Mouse (Mus musculus) MEL (cell line): ENCODE results near the gene Evi2b.
A peak's percentile ranks its signal among the peaks of the same experiment; 100 is the strongest.

Experiments
- CHD1 ChIP-seq: IDR thresholded peaks from 2 replicates; pipeline ENCODE4 v1.6.1; 2012; ENCODE audit warnings: low read depth, mild to moderate bottlenecking, inconsistent platforms, low read length, improper control_type of control experiment
- CTCF ChIP-seq, 3 experiments: IDR thresholded peaks in 2 of 3; conservative IDR thresholded peaks in 1 of 3; 2 replicates each; pipeline ENCODE4 v1.5.1; 2011 to 2012; ENCODE audit warnings: low read length in 3 of 3, low read depth in 2 of 3, mild to moderate bottlenecking in 2 of 3, improper control_type of control experiment in 1 of 3, inconsistent platforms in 1 of 3, mixed read lengths in 1 of 3, moderate library complexity in 1 of 3; ENCODE audit not compliant: control insufficient read depth in 1 of 3, insufficient read depth in 1 of 3, poor library complexity in 1 of 3, severe bottlenecking in 1 of 3
- EP300 ChIP-seq, 2 experiments: IDR thresholded peaks; 2 replicates each; pipeline ENCODE4 v1.6.1; 2011; ENCODE audit warnings: improper control_type of control experiment in 2 of 2, low read length in 2 of 2, low read depth in 1 of 2, mild to moderate bottlenecking in 1 of 2
- MAX ChIP-seq: IDR thresholded peaks from 2 replicates; pipeline ENCODE4 v1.6.1; 2011; ENCODE audit warnings: low read length, improper control_type of control experiment
- MAZ ChIP-seq: IDR thresholded peaks from 2 replicates; pipeline ENCODE4 v1.6.1; 2012; ENCODE audit warnings: low read depth, mild to moderate bottlenecking, inconsistent platforms, low read length, improper control_type of control experiment
- MEF2A ChIP-seq: IDR thresholded peaks from 2 replicates; pipeline ENCODE4 v1.6.1; 2014; ENCODE audit warnings: low read depth, mild to moderate bottlenecking, inconsistent platforms, low read length, improper control_type of control experiment; ENCODE audit not compliant: poor library complexity, insufficient replicate concordance, severe bottlenecking; ENCODE audit errors: extremely low read depth
- NELFE ChIP-seq: IDR thresholded peaks from 2 replicates; pipeline ENCODE4 v1.6.1; 2011; ENCODE audit warnings: low read depth, low read length, improper control_type of control experiment
- POLR2A ChIP-seq, 2 experiments: IDR thresholded peaks; 2 replicates each; pipeline ENCODE4 v1.6.1; 2011 to 2012; ENCODE audit warnings: low read length in 2 of 2, mild to moderate bottlenecking in 2 of 2, control low read depth in 1 of 2, improper control_type of control experiment in 1 of 2, low read depth in 1 of 2, moderate library complexity in 1 of 2; ENCODE audit not compliant: control insufficient read depth in 1 of 2, insufficient read depth in 1 of 2, poor library complexity in 1 of 2
- POLR2AphosphoS2 ChIP-seq: IDR thresholded peaks from 2 replicates; pipeline ENCODE4 v1.6.1; 2011; ENCODE audit warnings: low read length, improper control_type of control experiment
- SMC3 ChIP-seq: IDR thresholded peaks from 2 replicates; pipeline ENCODE4 v1.6.1; 2011; ENCODE audit warnings: low read depth, low read length, improper control_type of control experiment
- TBP ChIP-seq: IDR thresholded peaks from 2 replicates; pipeline ENCODE4 v1.8.0; 2011; ENCODE audit warnings: low read depth, low read length, improper control_type of control experiment
- UBTF ChIP-seq: IDR thresholded peaks from 2 replicates; pipeline ENCODE4 v1.6.1; 2012; ENCODE audit warnings: low read depth, mild to moderate bottlenecking, inconsistent platforms, low read length, improper control_type of control experiment, moderate library complexity, borderline replicate concordance; ENCODE audit not compliant: insufficient read depth
- ZMIZ1 ChIP-seq: IDR thresholded peaks from 2 replicates; pipeline ENCODE4 v1.6.1; 2012; ENCODE audit warnings: low read depth, mild to moderate bottlenecking, inconsistent platforms, low read length, improper control_type of control experiment, moderate library complexity

- TF ChIP-seq CTCF (IDR thresholded peaks at IDR 0.05 in 2 of 3, conservative IDR thresholded peaks at IDR 0.05 in 1 of 3; ENCODE audit: control insufficient read depth in 1 of 3, insufficient read depth in 1 of 3, low read depth in 2 of 3, low read length in 3 of 3, poor library complexity in 1 of 3, severe bottlenecking in 1 of 3) (peak; percentile 17 to 55 (median 46); a peak in 5 of 6 replicates), SMC3 (peak; percentile 35; the same call in 1 of the 2 replicates), MAZ (no peak), ZMIZ1 (no peak), POLR2A (IDR thresholded peaks at IDR 0.05; ENCODE audit: control insufficient read depth in 1 of 2, insufficient read depth in 1 of 2, low read depth in 1 of 2, low read length in 2 of 2, poor library complexity in 1 of 2) (no peak), POLR2AphosphoS2 (no peak), MAX (no peak), EP300 (IDR thresholded peaks at IDR 0.05; ENCODE audit: low read depth in 1 of 2, low read length in 2 of 2) (no peak), UBTF (no peak), MEF2A (no peak), NELFE (no peak), TBP (no peak), CHD1 (no peak)
These were observed 43.4 kb upstream of the Evi2b start for GRCm38 (mm10) chr11:79566947-79567346.
